Mouse (Mus musculus) kidney, adult 2 months (tissue): ENCODE measurements around the gene Tnfsf9.

Experiments
- CTCF ChIP-seq: fragments of 200-500 bp; conservative IDR thresholded peaks from 2 replicates; pipeline ENCODE4 v1.5.1; 2011; ENCODE audit warnings: low read depth, mild to moderate bottlenecking, control low read depth, low read length, moderate library complexity, mixed read lengths; ENCODE audit not compliant: insufficient read depth, insufficient read length
- POLR2A ChIP-seq: fragments of 200-500 bp; IDR thresholded peaks from one replicate; pipeline ENCODE4 v1.6.1; 2011; ENCODE audit warnings: low read depth, low read length, control low read depth

- TF ChIP-seq CTCF (no peak), POLR2A (no peak)
Observed at GRCm38 (mm10) chr17:57131793-57132192, 26.7 kb downstream of the Tnfsf9 start.
